Mouse (Mus musculus): ENCODE results near the gene Rasl11b. TPM values are rescaled to one million over a fixed set of nuclear protein-coding genes. Genes with fewer than 3 reads are reported as not detected.

Rasl11b gene
- polyA plus RNA-seq, 1 experiment, result 7.7 TPM

- no peak for TF ChIP-seq POLR2A (IDR thresholded peaks at IDR 0.05; ENCODE audit: low read depth, low read length)
- TF ChIP-seq CTCF (IDR thresholded peaks at IDR 0.05; ENCODE audit: extremely low read depth, insufficient read depth, insufficient read length, insufficient replicate concordance), result no peak
- H3K27me3 ChIP-seq (ENCODE audit: control insufficient read depth, insufficient read depth, low read length), result peaks cover 5% of the 10 kb centered on the region
- no peak for DNase-seq (ENCODE audit: low read depth in 1 of 2, low spot score in 2 of 2)
- H3K27ac ChIP-seq (ENCODE audit: insufficient read depth, low read length), result no peak overlapping the region
- 83% methylated on average over 13 of the region's 13 CpGs for WGBS
- H3K4me3 ChIP-seq (ENCODE audit: extremely low read depth, insufficient read depth, insufficient read length), result no peak overlapping the region
- no peaks in the 10 kb centered on the region for H3K36me3 ChIP-seq (ENCODE audit: control insufficient read depth, insufficient read depth, low read length)
- peaks cover 11% of the 10 kb centered on the region for H3K4me1 ChIP-seq (ENCODE audit: control insufficient read depth, insufficient read depth, insufficient read length)
These were observed 4.7 kb downstream of the Rasl11b start for GRCm38 (mm10) chr5:74199793-74200192.

DNA sequence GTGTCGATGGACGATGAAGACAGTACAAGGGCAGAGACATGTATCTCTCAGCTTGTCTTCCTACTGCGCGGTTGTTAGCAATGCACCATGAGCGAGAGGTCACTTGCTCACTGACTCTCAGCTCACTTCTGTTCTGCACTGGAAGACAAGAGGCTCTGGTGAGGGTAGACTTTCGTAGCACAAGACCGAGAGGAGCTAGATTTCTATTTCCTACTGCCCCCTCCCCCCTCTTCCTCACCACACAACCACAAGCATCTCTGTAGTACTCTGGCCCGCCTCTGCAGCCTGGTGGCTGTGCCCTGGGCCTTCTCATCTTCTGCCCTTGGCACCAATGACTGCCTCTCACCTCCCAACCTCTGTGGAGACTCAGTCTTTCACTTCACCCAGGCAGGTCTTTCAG, 5.4 kb downstream of the Rasl11b start:
- WGBS, result 41% methylated on average over 8 of the region's 8 CpGs
- no peak for TF ChIP-seq POLR2A (IDR thresholded peaks at IDR 0.05; ENCODE audit: low read depth, low read length)
- no peak for TF ChIP-seq CTCF (IDR thresholded peaks at IDR 0.05; ENCODE audit: extremely low read depth, insufficient read depth, insufficient read length, insufficient replicate concordance)
- DNase-seq (ENCODE audit: low read depth in 1 of 2, low spot score in 2 of 2), result peak; percentile 22

GRCm38 (mm10) chr5:74201570-74202357, 6.7 kb downstream of the Rasl11b start:
- Histone ChIP-seq H3K4me1 (ENCODE audit: control insufficient read depth, insufficient read depth, insufficient read length) (no peaks in the 10 kb centered on the region; the same call in 1 of the 2 replicates), H3K27ac (ENCODE audit: insufficient read depth, low read length) (no peak overlapping the region), H3K36me3 (ENCODE audit: control insufficient read depth, insufficient read depth, low read length) (no peaks in the 10 kb centered on the region), H3K27me3 (ENCODE audit: control insufficient read depth, insufficient read depth, low read length) (no peaks in the 10 kb centered on the region), H3K4me3 (ENCODE audit: extremely low read depth, insufficient read depth, insufficient read length) (no peak overlapping the region)
- no peak for TF ChIP-seq CTCF (IDR thresholded peaks at IDR 0.05; ENCODE audit: extremely low read depth, insufficient read depth, insufficient read length, insufficient replicate concordance)
- no peak for TF ChIP-seq POLR2A (IDR thresholded peaks at IDR 0.05; ENCODE audit: low read depth, low read length)
- 86% methylated on average over 10 of the region's 10 CpGs for WGBS
- no peak for DNase-seq (ENCODE audit: low read depth in 1 of 2, low spot score in 2 of 2)

More for the DNA sequence above, 5.4 kb downstream of the Rasl11b start:
- Histone ChIP-seq H3K27me3 (ENCODE audit: control insufficient read depth, insufficient read depth, low read length) (peaks cover under 1% of the 10 kb centered on the region; the same call in 1 of the 2 replicates), H3K27ac (ENCODE audit: insufficient read depth, low read length) (no peak overlapping the region), H3K4me1 (ENCODE audit: control insufficient read depth, insufficient read depth, insufficient read length) (peaks cover 6% of the 10 kb centered on the region), H3K4me3 (ENCODE audit: extremely low read depth, insufficient read depth, insufficient read length) (no peak overlapping the region), H3K36me3 (ENCODE audit: control insufficient read depth, insufficient read depth, low read length) (no peaks in the 10 kb centered on the region)

- no peak overlapping the region for H3K27ac ChIP-seq (ENCODE audit: insufficient read depth, low read length)
- 98% methylated on average over 4 of the region's 4 CpGs for WGBS
- H3K4me3 ChIP-seq (ENCODE audit: extremely low read depth, insufficient read depth, insufficient read length), result no peak overlapping the region
- no peak for DNase-seq (ENCODE audit: low read depth in 1 of 2, low spot score in 2 of 2)
- H3K4me1 ChIP-seq (ENCODE audit: control insufficient read depth, insufficient read depth, insufficient read length), result no peaks in the 10 kb centered on the region; the same call in 1 of the 2 replicates
- H3K36me3 ChIP-seq (ENCODE audit: control insufficient read depth, insufficient read depth, low read length), result no peaks in the 10 kb centered on the region
- H3K27me3 ChIP-seq (ENCODE audit: control insufficient read depth, insufficient read depth, low read length), result no peaks in the 10 kb centered on the region
- TF ChIP-seq CTCF (IDR thresholded peaks at IDR 0.05; ENCODE audit: extremely low read depth, insufficient read depth, insufficient read length, insufficient replicate concordance) (no peak), POLR2A (IDR thresholded peaks at IDR 0.05; ENCODE audit: low read depth, low read length) (no peak)
These were observed 7.4 kb downstream of the Rasl11b start for GRCm38 (mm10) chr5:74202515-74202914.

GRCm38 (mm10) chr5:74204465-74204864, 9.4 kb downstream of the Rasl11b start:
- H3K27me3 ChIP-seq (ENCODE audit: control insufficient read depth, insufficient read depth, low read length), result no peaks in the 10 kb centered on the region
- H3K4me1 ChIP-seq (ENCODE audit: control insufficient read depth, insufficient read depth, insufficient read length), result no peaks in the 10 kb centered on the region; the same call in 1 of the 2 replicates
- H3K27ac ChIP-seq (ENCODE audit: insufficient read depth, low read length), result no peak overlapping the region
- H3K4me3 ChIP-seq (ENCODE audit: extremely low read depth, insufficient read depth, insufficient read length), result no peak overlapping the region
- no peak for DNase-seq (ENCODE audit: low read depth in 1 of 2, low spot score in 2 of 2)
- no peaks in the 10 kb centered on the region for H3K36me3 ChIP-seq (ENCODE audit: control insufficient read depth, insufficient read depth, low read length)
- WGBS, result 86% methylated on average over 5 of the region's 5 CpGs
- TF ChIP-seq POLR2A (IDR thresholded peaks at IDR 0.05; ENCODE audit: low read depth, low read length) (no peak), CTCF (IDR thresholded peaks at IDR 0.05; ENCODE audit: extremely low read depth, insufficient read depth, insufficient read length, insufficient replicate concordance) (no peak)

DNA sequence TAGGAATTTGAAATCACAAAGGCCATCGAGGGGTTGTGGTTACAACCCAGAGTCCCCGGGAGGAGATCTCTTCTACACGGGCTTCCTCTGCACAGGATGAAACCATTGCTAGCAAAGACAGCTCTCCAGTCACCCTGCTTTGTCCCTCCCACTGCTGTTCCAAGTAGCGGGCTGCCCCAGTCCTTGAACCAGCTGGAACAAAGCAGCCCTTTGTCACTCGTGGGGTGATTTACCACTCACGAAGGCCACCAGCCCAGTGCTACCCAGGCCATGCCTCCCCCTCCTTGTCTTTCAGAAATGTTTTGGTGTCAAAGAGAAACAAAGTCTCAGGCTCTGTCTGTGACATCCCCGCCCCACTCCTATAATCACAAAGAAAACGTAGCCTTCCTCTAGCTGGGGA, 10.4 kb downstream of the Rasl11b start:
- no peaks in the 10 kb centered on the region for H3K36me3 ChIP-seq (ENCODE audit: control insufficient read depth, insufficient read depth, low read length)
- no peak overlapping the region for H3K4me3 ChIP-seq (ENCODE audit: extremely low read depth, insufficient read depth, insufficient read length)
- H3K27me3 ChIP-seq (ENCODE audit: control insufficient read depth, insufficient read depth, low read length), result no peaks in the 10 kb centered on the region
- 46% methylated on average over 8 of the region's 8 CpGs for WGBS
- TF ChIP-seq POLR2A (IDR thresholded peaks at IDR 0.05; ENCODE audit: low read depth, low read length), result no peak
- no peak for TF ChIP-seq CTCF (IDR thresholded peaks at IDR 0.05; ENCODE audit: extremely low read depth, insufficient read depth, insufficient read length, insufficient replicate concordance)
- no peak overlapping the region for H3K27ac ChIP-seq (ENCODE audit: insufficient read depth, low read length)
- no peaks in the 10 kb centered on the region; the same call in 1 of the 2 replicates for H3K4me1 ChIP-seq (ENCODE audit: control insufficient read depth, insufficient read depth, insufficient read length)
- DNase-seq (ENCODE audit: low read depth in 1 of 2, low spot score in 2 of 2), result no peak

DNA sequence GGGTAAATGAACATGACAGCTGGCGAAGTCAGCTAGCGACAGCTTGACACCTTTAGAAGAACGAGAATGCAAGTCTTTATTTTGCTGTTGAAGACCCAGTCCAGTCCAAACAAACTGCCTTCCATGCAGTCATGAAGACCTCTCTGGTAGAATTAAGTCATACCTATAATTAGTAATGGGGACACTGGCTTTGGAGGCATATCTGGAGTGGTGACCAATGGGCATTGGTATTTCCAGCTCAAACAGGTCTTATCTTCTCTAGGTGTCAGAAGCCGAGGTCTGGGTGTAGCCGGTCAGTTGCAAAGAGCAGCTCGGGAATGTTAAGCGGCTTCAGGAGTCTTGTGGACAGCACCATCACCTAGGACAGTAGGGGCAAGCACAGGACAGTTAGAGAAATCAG, 11.0 kb downstream of the Rasl11b start:
- Histone ChIP-seq H3K27ac (ENCODE audit: insufficient read depth, low read length) (no peak overlapping the region), H3K36me3 (ENCODE audit: control insufficient read depth, insufficient read depth, low read length) (no peaks in the 10 kb centered on the region), H3K4me3 (ENCODE audit: extremely low read depth, insufficient read depth, insufficient read length) (no peak overlapping the region), H3K4me1 (ENCODE audit: control insufficient read depth, insufficient read depth, insufficient read length) (no peaks in the 10 kb centered on the region), H3K27me3 (ENCODE audit: control insufficient read depth, insufficient read depth, low read length) (no peaks in the 10 kb centered on the region)
- no peak for TF ChIP-seq POLR2A (IDR thresholded peaks at IDR 0.05; ENCODE audit: low read depth, low read length)
- no peak for TF ChIP-seq CTCF (IDR thresholded peaks at IDR 0.05; ENCODE audit: extremely low read depth, insufficient read depth, insufficient read length, insufficient replicate concordance)
- DNase-seq (ENCODE audit: low read depth in 1 of 2, low spot score in 2 of 2), result no peak
- 93% methylated on average over 7 of the region's 7 CpGs for WGBS

Measured in spleen, adult 2 months (tissue).